Mouse (Mus musculus) frontal cortex, adult 2 months (tissue): ENCODE results near the gene 1700003E16Rik. TPM values are rescaled to one million over a fixed set of nuclear protein-coding genes. Genes with fewer than 3 reads are reported as not detected.

Source experiments
- DNase-seq, 2 experiments: peaks; one replicate each; pipeline ENCODE4 v3.0.0; 2022; ENCODE audit warnings: low spot score in 1 of 2; ENCODE audit errors: extremely low spot score in 1 of 2
- polyA plus RNA-seq: library from polyadenylated mRNA; depleted of rRNA; stranded (reverse); fragments of >200 nt; gene quantifications from 2 replicates; pipeline ENCODE4 v1.2.3, GENCODE M21; 2012

1700003E16Rik gene
- polyA plus RNA-seq, 1 experiment: 28.6 TPM

DNA sequence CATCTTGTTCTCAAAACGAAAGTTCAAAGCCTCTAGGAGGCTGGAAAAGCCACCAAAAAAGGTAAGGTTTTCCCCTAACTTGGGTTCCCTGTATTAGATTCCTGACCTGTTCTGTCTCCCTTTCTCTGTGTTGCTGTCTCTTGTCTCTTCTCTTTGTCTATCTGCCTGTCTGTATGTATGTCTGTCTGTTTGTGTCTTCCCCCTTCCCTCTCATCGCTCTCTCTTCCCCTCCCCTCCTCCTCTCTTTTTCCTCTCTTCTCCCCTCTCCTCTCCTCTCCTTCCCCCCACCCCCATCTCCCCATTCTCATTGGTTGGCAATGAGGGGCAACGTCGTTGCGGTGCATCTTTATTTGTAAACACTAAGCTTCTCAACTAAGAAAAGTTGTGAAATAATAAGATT, 30.9 kb upstream of the 1700003E16Rik start, which contains the start of gene Ino80b:
Ino80b (minus strand) TSS at position 101 of the 400 bp plus-strand sequence.
- no peak for DNase-seq

DNA sequence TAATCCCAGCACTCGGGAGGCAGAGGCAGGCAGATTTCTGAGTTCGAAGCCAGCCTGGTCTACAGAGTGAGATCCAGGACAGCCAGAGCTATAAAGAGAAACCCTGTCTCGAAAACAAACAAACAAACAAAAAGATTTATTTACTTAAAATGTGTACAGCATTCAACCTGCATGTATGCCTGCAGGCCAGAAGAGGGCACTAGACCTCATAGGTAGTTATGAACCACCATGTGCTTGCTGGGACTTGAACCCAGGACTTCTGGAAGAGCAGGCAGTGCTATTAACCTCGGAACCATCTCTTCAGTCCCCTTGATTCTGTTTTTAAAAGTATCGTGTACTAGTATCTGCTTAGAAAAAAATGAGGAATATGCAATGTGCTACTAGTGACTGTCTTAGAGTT, 28.8 kb upstream of the 1700003E16Rik start:
- no peak for DNase-seq

DNA sequence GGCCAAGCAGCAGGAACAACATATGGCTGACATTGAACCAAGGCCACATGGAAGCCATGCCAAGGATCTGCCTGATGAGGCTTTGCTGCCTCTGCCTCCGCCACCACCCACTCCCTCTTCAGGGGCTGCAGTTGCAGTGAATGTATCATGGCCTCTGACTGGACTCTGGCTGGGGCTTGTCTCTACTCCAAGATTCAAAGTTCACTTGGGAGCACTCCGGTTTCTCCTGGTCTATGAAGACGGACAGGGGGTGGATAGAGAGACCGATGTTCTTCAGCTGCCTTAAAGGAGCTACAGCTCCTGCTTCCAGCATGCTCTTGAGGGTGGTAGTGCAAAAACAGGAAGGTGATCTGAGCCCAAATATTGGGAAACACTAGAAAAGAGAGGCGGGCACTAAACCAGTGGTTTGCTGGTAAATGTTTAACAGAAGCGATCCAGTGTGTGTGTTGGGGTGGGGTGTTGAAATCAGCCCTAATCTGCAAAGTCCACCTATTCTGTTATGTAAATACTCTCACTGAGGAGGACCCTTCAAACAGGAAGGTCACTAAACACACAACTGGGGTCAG, 24.7 kb upstream of the 1700003E16Rik start:
- DNase-seq: no peak

GRCm38 (mm10) chr6:83132176-83132919, 23.9 kb upstream of the 1700003E16Rik start:
- DNase-seq: no peak

GRCm38 (mm10) chr6:83134226-83134625, 22.0 kb upstream of the 1700003E16Rik start:
- DNase-seq: no peak

- no peak for DNase-seq
These were observed 21.2 kb upstream of the 1700003E16Rik start, which contains the start of gene Rtkn for GRCm38 (mm10) chr6:83134951-83135513. Rtkn (plus strand) TSS chr6:83135463.

DNA sequence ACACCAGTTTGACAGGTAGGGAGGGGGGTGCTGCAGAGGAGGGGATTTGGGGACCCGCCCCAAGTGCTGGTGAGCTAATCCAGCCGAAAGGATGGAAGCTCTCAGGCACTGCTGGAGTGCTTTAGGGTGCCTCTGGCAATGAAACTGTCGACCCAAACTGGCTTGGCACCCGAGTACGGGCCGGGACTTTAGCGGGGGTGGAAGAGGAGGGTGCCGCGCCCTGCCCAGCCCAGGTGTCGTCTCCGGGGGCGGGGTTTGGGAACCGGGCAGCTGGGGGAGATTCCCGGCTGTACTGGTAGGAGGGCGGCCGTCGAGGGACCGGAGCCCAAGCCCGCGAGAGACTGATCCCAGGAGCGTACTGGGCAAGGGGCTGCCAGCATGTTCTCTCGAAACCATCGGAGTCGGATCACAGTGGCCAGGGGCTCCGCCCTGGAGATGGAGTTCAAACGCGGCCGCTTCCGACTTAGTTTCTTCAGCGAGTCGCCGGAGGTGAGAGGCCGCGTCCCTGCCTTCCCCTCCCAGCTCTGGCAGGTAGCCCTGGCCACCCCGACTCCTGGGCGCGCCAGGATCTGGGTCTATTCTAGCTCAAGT, 20.5 kb upstream of the 1700003E16Rik start:
- peak in 1 of 2 experiments; percentile 1 for DNase-seq

DNA sequence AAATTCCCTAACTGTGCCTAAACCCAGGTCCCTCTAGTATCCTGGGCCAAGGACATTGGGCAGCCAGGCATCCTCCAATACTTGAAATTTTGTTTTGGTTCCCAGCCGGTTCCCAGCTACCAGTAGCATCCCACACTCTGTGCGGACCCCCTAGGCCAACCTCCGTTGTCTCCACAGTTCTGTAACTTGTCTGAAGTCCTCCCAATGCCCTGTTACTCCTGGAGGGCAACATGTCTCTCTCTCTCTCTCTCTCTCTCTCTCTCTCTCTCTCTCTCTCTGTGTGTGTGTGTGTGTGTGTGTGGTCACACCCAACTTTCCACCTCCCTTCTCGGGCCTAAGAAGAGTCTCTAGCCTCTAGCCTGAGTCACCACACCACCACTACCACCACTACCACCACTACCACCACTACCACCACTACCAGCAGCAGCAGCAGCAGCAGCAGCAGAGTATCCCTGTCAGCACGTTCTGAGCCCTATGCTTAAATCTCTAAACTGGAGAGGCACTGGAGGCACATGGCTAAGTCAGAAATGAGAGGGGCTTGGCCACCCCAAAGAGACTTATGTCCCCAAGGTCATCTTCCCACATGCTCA, 19.8 kb upstream of the 1700003E16Rik start:
- no peak for DNase-seq

GRCm38 (mm10) chr6:83136881-83137575, 19.2 kb upstream of the 1700003E16Rik start:
- peak in 1 of 2 experiments; percentile 34 for DNase-seq

GRCm38 (mm10) chr6:83137576-83137950, 18.6 kb upstream of the 1700003E16Rik start:
- DNase-seq: peak; percentile 56 to 67

- no peak for DNase-seq
These were observed 18.1 kb upstream of the 1700003E16Rik start for GRCm38 (mm10) chr6:83138056-83138455.

GRCm38 (mm10) chr6:83140044-83140443, 16.2 kb upstream of the 1700003E16Rik start:
- DNase-seq: no peak

DNA sequence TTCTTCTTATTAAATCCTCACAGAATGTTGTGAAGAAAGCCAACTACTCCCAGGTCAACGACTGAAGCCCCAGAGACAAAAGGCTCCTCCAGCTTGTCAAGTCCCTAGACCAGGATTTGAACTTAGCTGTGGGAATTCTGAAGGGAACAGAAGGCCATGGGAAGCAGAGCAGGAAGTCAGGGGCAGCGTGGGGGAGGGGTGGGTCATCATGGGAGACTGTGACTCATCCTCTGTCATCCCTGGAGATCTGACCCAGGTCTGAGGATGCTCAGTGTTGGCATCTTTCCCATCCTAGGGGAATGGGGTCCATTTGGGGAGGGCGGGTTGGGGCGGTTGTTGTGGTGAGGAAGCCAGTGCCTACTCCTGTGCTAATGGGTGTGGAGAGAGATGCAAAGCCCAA, 14.6 kb upstream of the 1700003E16Rik start:
- no peak for DNase-seq

GRCm38 (mm10) chr6:83142211-83142731, 13.9 kb upstream of the 1700003E16Rik start:
- DNase-seq: peak in 1 of 2 experiments; percentile 68

- peak in 1 of 2 experiments; percentile 69 for DNase-seq
These were observed 13.3 kb upstream of the 1700003E16Rik start for GRCm38 (mm10) chr6:83142886-83143285.

GRCm38 (mm10) chr6:83145209-83145608, 11.0 kb upstream of the 1700003E16Rik start:
- peak in 1 of 2 experiments; percentile 53 for DNase-seq

- no peak for DNase-seq
These were observed 10.4 kb upstream of the 1700003E16Rik start for GRCm38 (mm10) chr6:83145805-83146204.

DNA sequence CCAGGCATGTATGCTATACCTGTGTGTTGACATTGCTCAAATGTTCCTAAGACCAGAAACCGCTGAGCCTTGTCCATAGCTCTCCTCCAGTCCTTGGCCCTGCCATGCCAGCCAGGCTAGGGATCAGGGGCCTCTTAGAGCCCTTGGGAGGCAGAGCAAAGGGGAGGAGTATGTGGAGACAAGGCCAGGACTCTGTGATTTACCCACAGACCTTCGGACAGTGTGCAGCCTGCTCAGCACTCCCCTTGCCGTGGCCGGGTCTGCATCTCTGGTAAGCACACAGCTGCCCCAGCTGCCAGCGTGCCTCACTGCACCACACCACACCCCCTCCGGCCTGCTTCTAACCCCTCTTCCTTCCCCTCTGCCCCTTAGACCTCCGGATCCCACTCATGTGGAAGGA, 8.9 kb upstream of the 1700003E16Rik start:
- DNase-seq: no peak

DNA sequence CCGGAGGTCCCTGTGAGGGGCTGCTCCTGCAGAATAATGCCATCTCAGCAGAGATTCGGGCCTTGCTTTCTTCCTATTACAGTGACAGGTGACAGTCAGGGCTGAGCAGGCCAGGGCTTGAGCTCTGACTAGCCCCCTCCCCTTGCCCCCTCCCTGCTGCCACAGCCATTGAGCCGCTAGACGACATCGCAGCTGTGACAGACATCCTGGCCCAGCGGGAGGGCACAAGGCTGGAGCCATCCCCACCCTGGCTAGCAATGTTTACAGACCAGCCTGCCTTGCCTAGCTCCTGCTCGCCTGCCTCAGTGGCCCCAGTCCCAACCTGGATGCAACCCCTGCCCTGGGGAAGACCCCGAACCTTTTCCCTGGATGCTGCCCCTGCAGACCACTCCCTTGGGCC, 4.5 kb upstream of the 1700003E16Rik start:
- DNase-seq: no peak

GRCm38 (mm10) chr6:83153038-83153437, 3.2 kb upstream of the 1700003E16Rik start:
- DNase-seq: no peak
